Mouse (Mus musculus): ENCODE results near the gene Gtf2ird1.
A peak's percentile ranks its signal among the peaks of the same experiment; 100 is the strongest.

Gene Gtf2ird1

DNA sequence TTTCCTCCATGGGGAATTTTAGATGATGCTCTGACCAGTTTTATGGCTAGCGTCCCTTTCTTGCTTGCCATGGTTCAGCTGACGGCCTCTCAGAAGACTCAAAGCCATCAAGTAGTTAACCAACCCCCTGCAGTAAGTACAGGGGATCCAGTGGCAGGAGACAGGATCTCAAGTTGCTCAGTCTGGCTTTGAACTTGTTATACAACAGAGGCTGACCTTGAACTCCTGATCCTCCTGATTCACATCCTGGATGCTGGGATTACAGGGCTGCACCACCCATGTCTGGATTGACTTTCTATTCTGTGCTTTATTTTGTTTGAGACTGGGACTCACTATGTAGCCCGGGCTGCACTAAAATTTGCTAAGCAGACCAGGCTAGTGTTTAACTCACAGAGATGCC, 14.4 kb downstream of the Gtf2ird1 start:
- DNase-seq, result no peak

DNA sequence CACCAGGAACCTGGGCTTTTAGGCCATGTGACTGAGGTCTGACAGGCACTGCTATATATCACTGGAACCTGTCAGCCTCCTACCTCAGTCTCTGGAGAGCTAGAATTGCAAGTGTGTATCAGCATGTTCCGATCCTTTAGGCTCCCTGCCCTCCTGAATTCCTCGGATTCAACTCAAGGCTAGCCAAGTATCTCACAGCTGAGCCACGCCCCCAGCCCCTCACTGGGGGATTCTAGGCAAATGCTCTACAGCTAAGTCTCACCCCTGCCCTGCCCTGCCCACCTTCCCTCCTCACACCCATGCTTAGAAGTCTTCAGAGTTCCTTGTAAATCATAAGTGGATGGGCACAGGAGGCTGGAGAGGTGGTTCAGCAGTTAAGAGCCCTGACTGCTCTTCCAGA, 15.4 kb downstream of the Gtf2ird1 start:
- DNase-seq, result no peak

DNA sequence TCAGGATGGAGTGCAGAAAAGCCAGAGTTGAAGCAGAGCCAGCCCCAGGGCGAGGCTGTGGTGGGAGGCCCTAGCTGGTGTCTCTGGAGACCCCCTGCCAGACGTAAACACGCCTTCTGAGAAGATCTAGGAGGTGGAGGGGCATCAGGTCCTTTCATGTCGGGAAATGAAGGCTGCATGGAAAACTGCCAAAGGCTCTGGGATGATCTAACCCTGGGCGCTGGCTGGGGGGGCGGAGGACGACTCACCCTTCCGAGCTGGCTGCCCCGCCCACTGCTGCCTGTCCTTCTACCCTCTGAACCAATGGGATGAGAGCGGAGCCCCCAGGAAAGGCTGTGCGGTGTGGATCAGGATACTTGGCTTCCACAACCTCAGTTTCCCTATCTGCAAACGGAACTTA, 16.4 kb downstream of the Gtf2ird1 start:
- peak; percentile 89 for DNase-seq

DNA sequence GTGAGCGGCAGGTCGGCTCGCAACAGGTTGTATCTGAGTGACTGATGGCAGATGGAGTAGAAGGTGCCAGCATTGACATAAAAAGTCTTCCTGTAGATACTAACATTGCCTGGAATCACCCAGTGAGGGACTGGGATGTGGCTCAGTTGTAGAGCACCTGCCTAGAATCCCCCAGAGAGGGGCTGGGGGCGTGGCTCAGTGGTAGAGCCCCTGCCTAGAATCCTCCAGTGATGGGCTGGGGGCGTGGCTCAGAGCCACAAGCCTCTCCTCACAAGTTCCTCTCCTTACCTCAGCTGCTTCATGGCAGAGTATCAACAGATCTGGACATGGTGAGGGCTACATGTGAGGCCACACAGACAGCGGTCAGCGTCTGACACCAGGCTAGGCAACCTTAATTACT, 17.0 kb downstream of the Gtf2ird1 start:
- DNase-seq, result no peak

DNA sequence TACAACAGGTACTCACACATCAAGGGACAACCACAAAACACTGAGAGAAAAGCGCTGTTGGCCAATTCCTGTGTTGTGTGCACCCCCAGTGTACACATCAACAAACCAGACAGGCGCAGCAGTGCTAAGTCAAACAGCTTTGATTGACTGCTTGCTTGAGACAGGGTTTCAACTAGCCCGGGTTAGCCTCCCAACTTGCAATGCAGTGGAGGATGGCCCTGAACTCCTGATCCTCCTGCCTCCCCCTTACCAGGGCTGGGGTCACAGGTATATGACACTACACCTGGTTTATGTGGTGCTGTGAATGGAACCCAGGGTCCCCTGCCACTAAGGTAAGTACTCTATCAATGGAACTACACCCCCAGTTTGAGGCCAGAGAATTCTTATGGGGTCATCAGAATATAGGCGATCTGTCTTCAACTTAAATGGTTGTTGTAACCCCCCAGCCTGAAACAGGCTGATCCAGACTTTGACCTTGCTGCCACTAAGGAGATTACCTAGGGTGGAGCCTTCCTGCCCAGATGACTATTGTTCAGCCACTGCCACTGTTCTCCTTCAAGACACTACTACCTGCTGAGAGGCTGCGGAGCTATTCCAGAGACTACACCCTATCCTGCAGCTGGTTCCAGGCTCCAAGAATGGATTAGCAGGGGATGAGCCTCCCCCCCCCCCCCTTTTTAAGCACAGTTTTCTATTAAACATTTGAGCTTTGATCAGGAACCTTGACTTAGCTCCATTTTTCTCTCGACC, 17.7 kb downstream of the Gtf2ird1 start:
- DNase-seq, result no peak

DNA sequence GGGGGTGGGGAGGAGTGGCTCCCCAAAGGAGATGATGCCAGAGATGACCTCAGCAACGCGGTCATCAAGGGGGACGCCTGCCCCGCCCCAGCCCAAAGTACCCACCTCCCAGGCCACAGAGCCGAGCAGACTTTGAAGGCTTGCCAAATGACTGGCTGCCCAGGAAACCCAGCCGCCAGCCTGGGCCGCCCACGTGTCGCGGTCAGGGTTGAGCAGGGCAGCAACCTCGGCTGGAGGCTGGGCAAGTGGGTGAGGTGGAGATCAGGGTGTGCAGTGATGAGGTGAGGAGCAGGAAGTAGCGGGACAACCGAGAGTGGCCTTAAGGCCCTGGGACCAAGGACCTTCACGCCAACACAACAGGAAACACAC, 19.1 kb downstream of the Gtf2ird1 start:
- DNase-seq, result peak; percentile 84

DNA sequence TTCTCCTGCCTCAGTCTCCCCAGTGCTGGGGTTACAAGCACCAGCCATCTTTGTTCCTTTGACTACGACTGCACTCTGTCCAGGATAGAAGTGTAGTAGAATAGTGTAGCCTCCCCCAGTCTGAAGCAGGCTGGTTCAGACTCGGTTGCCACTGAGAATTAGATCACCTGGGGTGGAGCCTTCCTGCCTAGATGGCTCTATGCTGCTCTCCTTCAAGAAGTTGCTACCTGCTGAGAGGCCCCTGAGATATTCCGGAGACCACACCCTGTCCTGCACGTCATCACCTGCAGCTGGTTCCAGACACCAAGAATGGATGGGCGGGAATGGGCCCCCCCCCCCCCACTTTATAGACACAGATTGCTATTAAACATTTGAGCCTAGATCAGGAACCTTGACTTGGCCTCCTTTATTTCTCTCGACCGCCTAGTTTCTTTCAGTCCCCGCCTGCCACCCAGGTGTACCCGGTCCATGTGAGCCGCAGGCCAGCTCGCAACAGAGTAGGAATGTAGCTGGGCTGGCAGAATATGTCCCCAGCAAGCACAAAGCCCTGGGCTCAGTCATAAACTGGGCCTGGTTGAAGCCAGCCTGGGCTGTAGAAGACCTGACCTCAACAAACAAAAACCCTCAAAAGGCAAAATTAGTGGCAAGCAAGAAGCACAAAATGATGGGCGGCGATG, 19.6 kb downstream of the Gtf2ird1 start:
- no peak for DNase-seq

DNA sequence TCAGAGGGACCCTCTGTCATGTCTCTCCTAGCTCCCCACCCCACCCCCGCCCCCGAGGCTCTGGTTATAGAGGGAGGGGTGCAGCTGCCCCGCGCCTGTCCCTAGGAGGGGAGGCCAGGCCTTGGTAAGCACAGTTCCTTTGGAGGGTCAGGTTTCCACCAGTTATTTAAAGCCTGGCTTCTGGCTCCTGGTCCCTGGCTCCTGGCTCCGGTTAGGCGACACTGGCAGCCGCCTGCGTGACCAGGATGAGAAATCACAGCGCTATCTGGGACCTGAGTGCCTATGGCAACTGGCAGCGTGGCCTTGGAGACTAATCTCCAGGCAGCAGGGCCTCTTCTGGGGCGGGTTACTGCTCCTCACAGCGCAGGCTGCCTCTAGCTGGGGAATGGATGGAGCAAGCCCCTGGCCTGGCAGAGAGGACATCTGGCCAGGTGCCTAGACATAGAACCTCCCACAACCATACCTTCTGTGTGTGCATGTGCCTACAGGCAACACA, 20.6 kb downstream of the Gtf2ird1 start:
- peak; percentile 21 for DNase-seq

DNA sequence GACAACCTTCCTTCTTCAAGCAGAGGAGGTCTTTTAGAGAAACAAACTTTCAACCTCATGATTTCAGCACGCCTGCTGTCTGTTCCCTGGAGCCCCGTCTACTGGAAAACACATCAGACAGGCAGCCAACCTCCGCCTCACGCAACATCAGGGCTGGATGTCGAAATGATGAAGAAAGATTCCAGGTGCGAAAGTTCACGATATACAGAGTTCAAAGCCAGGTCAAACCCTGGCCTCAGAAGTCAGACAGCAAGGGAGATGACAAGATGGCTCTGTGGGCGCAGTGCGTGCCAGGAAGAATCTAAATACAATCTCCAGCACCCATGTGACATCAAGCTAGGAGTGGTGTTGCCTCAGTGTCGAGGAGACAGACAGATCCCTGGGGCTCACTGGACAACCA, 23.4 kb downstream of the Gtf2ird1 start:
- peak; percentile 32 for DNase-seq

DNA sequence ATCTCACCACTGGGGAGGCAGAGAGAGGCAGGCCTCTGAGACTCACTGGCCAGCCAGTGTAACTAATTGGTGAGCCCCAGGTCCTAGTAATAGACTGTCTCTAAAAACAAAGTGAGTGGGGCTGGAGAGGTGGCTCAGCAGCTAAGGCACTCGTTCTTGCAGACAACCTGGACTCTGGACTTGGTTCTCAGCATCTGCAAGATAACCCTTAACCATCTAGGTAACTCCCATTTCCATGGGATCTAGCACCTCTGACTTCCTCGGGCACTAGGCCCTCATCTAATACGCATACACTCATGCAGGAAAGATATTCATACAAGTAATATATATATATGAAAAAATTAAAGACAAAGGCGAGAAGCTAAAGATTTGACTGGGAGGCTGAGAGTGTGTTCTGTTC, 26.4 kb downstream of the Gtf2ird1 start:
- DNase-seq, result no peak

DNA sequence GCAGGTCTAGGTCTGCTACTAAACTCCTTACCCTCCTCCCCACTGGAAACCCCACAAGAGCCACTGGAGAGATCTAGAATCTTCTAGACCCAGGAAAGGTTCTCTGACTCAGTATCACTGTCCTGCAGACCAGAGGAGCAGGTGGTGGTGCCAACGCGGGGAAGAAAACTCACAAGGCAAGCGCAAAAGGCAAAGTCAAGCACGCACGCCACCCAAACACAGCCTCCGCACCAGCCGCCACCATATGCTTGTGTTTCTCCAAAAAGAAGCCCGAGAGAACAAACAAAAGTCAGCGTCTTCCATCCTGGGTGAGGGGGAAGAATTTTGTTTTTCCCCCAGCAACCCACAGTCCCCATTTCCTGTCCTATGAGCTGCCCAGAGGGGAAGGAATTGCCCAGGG, 28.9 kb downstream of the Gtf2ird1 start:
- no peak for DNase-seq

DNA sequence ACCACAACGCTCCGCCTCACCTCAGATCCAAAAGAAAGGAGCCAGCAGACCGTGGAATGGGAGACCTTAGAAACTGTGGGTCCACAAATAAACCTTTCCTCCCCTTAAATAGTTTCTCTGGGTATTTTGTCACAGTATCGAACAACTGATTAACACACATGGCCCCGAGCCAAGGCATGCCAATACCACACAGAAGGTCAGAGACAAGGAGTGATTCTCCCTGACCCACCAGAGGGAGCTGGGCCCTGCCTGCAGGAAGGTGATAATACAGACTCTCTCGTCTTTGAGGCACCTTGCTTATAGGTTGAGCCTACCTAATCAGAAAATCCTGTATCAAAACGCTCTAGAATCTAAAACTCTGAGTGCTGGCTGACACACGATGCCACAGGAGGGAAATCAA, 30.9 kb downstream of the Gtf2ird1 start:
- DNase-seq, result no peak

DNA sequence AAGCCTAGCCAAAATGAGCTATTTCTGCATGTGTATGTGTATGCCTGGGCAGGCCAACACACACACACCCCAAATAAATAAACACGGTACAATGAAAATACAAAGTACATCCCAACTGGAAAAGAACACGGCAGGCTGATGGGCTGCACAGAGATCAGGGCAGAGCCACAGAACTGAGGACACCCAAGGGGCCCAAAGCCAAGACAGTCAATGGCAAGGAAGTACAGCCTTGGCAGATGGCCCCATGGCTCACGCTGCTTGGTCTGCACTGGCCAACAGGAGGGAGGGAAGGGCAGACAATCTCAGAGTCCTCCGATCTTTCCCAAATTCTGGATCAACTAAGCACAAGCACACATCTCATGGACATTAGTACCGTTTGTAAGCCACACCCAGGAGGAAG, 32.6 kb downstream of the Gtf2ird1 start:
- peak; percentile 72 for DNase-seq

DNA sequence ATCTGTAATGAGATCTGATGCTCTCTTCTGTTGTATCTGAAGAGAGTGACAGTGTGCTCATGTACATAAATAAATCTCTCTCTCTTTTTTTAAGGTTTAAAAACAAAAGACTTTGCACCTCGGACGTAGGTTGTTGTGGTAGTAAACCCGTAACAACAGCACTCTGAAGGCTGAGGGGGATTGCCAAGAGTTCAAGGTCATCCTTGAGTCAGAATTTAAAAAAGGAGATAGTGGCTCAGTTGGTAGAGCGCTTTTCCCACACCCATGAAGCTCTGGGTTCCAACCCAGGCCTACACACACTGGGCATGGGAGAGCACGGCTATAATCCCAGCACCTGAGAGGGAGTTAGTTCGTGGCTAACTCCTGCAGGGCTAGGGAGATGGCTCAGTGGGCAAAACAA, 33.1 kb downstream of the Gtf2ird1 start:
- no peak for DNase-seq

DNA sequence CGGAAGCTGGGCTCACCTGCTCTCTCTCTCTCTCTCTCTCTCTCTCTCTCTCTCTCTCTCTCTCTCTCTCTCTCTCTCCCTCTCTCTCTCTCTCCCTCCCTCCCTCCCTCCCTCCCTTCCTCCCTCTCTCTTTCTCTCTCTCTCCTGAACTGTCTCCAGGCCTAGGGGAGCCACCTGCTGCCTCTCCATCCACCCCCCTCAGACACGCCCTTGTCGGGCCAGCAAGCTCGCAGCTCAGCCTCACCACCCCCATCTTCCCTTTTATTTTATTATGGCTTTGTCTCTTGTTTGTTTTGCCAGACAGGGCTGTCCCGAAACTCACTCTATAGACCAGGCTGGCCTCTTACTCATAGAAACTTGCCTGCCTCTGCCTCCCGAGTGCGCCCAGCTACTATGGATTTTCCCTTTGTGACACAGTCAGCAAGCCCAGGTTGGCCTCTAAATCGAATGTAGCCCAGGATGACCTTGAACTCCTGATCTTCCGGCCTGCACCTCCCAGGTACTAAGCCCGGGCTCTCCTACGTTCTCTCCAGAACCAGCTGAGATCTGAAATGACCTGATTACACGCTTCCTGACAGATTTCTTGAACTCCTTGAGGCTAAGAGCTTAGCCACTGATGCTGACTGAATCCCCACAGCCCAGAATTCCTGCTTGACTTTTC, 34.1 kb downstream of the Gtf2ird1 start:
- DNase-seq, result no peak

DNA sequence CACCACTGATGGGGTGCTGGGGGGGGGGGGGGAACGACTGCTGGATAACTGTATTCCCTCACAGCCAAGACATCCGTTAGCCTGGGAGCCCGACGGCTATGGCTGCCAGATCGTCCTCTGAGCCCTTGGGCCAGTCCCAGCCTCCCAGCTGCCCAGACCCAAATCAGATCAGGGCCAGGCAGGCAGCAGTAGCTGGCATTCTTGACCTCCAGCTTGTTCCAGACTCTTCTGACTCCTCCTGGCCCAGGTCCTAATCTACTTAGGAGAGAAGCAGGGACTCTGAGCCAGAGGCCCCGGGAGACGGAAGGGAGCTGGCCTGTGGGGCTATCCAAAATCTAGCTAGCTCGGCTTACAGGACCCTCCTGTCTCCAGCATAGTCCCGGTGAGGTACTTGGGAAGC, 35.5 kb downstream of the Gtf2ird1 start:
- DNase-seq, result peak; percentile 56

DNA sequence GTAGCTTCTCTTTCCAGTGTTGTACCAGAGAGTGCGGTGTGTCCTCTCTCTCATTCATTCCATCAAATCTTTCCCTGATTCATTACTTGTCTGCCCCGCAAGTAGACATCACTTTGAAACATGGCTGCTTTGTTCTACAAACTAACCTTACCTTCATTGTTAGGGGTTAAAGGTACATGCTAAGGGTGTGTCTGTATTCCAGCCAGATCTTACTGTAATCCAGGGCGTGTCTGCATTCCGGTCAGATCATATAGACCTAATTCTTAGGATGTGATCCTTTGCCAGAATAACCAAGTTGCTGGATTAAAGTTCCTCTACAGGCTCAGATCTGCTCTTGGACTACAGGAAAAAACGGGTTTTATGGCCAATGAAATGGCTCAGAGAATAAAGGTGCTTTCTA, 36.8 kb downstream of the Gtf2ird1 start:
- no peak for DNase-seq

DNA sequence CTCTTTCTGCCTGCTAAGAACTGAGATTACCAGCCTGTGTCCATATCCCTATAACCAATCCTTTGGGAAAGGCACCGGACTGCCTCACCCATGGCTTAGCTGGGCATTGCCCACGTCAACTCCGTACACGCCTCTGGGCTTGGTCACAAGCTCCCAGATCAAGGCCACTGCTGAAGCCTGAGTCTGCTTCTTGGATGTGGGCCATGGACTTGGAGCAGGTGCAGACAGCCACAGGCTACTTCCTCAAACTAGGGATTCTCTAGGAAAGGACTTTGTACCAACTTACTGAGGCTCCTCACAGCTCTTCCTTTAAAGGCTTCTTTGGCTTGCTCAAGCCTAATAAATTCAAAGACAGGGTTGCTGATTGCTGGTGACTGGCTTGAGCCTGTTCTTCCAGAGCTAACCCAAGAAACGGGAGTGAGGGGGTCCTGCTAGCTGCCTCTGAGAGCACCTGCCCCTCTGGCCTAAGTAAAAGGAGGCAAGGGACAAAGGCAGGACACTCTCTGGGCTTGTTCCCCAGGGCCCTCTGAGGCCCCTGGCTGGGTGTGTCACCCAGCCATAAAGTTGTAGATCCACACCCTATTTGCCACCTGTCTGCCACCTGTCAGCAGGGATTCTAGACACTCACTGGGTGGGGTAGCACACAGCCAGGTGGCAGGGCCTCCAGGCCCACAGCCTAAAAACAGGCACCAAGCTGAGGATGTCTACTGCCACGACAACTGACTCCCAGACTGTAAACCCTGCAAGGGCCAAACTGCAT, 38.0 kb downstream of the Gtf2ird1 start:
- DNase-seq, result no peak

DNA sequence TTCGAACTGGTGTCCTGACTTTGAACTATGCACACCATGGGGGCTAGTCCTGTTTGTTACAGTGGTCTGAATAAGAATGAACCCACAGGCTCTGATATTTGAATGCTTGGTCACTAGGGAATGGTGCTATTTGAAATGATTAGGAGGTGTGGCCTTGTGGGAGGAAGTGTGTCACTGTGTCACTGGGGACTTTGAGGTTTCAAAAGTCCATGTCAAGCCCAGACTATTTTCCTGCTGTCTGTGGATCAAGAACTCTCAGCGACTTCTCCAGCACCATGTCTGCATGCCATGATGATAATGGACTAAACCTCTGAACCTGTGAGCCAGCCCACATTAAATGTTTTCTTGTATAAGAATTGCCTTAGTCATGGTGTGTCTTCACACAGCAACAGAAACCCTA, 44.2 kb downstream of the Gtf2ird1 start:
- no peak for DNase-seq

DNA sequence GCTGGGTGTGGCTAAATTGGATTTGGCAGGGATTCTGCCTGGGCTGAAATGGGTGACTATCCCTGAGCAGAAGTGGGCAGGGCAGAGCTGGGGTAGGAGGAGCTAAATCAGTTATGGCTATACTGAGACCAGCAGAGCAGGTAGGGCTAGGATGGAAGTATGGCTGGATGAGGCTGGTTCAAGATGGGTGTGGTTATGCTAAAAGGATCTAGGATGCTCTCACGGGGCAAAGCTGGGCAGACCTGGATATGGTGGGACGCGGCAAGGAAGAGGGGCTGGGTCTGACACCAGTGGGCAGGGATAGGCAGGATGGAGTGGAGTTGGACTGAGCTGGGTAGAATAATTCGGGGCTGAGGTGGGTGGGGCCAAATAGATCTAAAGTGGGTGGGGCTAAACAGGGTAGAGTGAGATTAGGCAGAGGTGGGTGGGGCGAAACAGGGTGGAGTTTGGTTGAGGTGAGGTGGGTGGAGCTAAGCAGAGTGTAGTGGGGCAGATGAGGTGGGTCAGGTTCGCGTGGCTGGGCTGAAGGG, 46.1 kb downstream of the Gtf2ird1 start:
- no peak for DNase-seq

DNA sequence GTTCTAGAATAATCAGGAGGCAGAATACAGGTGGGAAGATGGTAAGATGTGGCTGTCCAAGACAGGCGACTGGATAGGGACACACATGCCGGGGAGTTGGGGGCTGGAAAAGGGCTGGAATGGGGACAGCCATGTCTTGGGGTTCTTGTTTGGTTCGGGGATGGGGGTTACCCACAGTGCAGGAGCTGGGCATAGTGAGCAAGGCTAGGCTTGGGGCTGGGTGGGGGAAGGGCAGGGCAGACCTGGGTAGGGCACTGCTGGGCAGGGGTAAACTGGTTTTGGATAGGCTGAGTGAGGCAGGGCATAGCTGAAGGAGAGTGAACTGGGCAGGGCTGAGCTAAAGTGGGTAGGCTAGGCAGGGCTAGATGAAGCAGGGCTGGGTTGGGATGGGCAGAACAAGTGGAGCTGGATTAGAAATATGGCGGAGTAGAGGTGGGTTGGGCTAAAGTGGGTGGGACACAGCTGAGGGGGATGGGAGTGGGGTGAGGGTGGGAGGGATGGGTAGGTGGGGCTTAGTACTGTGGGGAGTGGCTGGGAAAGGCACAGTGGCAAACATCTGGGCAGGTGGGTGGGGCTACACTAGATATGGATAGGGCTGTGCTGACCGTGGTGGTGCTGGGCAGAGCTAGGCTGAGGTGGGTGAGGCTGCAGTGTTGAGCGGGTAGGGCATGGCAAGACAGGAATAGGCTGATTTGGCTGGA, 46.8 kb downstream of the Gtf2ird1 start:
- no peak for DNase-seq

DNA sequence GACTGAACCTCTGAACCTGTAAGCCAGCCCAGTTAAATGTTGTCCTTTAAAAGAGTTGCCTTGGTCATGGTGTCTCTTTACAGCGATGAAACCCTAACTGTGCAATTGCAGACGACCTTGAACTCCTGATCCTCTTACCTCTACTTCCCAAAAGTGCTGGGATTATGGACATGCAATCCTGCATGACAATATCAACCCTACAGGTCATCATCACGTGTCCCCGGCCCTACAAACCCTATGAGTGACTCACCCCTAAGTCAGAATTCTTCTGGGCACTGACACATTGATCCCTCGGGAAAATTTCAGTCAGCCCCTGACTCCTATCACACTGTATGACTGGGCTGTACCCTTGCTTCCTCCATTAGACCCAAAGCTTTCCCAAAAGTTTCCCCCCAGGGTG, 48.4 kb downstream of the Gtf2ird1 start:
- no peak for DNase-seq

Data from lung, postnatal 10 days (tissue).